Comparison of ENCODE assay signal across 8 mouse cellular contexts in genomic region chr15:7811856-7812733, GRCm38 (mm10). TPM values are rescaled to one million over a fixed set of nuclear protein-coding genes. Genes with fewer than 3 reads are reported as not detected.
A peak's percentile ranks its signal among the peaks of the same experiment; 100 is the strongest.
DNase-seq lines count a peak whose midpoint lies in the region; ATAC-seq and TF ChIP-seq lines count a peak whose summit lies in the region.

No protein-coding gene starts in this region.

- no peak for TF ChIP-seq CTCF in heart, adult 2 months (IDR thresholded peaks at IDR 0.05)
- TF ChIP-seq CTCF in hindbrain, postnatal 0 days (IDR thresholded peaks at IDR 0.05; ENCODE audit: low read depth) = no peak

- TF ChIP-seq EP300 in heart, adult 2 months (IDR thresholded peaks at IDR 0.05; ENCODE audit: insufficient read depth, low read depth, low read length) = no peak

- no peaks in the 10 kb centered on the region for H3K36me3 ChIP-seq in heart, embryonic 16.5 days (ENCODE audit: control insufficient read depth, insufficient read depth)
- H3K36me3 ChIP-seq in heart, adult 2 months (ENCODE audit: control insufficient read depth, insufficient read depth, low read length) = no peaks in the 10 kb centered on the region
- H3K36me3 ChIP-seq in hindbrain, postnatal 0 days (ENCODE audit: insufficient read depth, low read length) = no peaks in the 10 kb centered on the region
- H3K36me3 ChIP-seq in neural tube, embryonic 14.5 days (ENCODE audit: control insufficient read depth, insufficient read depth, low read length) = no peaks in the 10 kb centered on the region

- WGBS in heart, embryonic 16.5 days = 22% methylated on average over 24 of the region's 24 CpGs
- WGBS in heart, adult 2 months = 39% methylated on average over 24 of the region's 24 CpGs
- 13% methylated on average over 22 of the region's 24 CpGs for WGBS in hindbrain, postnatal 0 days
- WGBS in neural tube, embryonic 14.5 days = 3% methylated on average over 24 of the region's 24 CpGs

- TF ChIP-seq POLR2A in heart, adult 2 months (IDR thresholded peaks at IDR 0.05; ENCODE audit: insufficient read depth, low read depth, low read length) = no peak

- no peaks in the 10 kb centered on the region for H3K9me3 ChIP-seq in heart, embryonic 16.5 days (replicated peaks; ENCODE audit: control insufficient read depth, low read length)
- H3K9me3 ChIP-seq in hindbrain, postnatal 0 days (ENCODE audit: low read length) = no peaks in the 10 kb centered on the region
- H3K9me3 ChIP-seq in neural tube, embryonic 14.5 days (ENCODE audit: control insufficient read depth, low read length) = no peaks in the 10 kb centered on the region

- H3K27me3 ChIP-seq in heart, embryonic 16.5 days (ENCODE audit: control insufficient read depth, insufficient read depth, low read length) = peaks cover 81% of the 10 kb centered on the region
- peaks cover 20% of the 10 kb centered on the region for H3K27me3 ChIP-seq in heart, adult 2 months (ENCODE audit: control insufficient read depth, insufficient read depth, low read length)
- H3K27me3 ChIP-seq in hindbrain, postnatal 0 days (ENCODE audit: insufficient read depth, low read length) = peaks cover 66% of the 10 kb centered on the region
- peaks cover 89% of the 10 kb centered on the region for H3K27me3 ChIP-seq in neural tube, embryonic 14.5 days (ENCODE audit: control insufficient read depth, insufficient read depth, low read length)

- H3K4me2 ChIP-seq in heart, embryonic 16.5 days (ENCODE audit: low read depth, low read length) = peak overlapping the region; percentile 86
- H3K4me2 ChIP-seq in hindbrain, postnatal 0 days (ENCODE audit: low read depth, low read length) = peak overlapping the region; percentile 97
- H3K4me2 ChIP-seq in neural tube, embryonic 14.5 days (ENCODE audit: low read depth, low read length) = peak overlapping the region; percentile 83; the same call in 1 of the 2 replicates

- H3K27ac ChIP-seq in heart, embryonic 16.5 days (ENCODE audit: low read length) = no peak overlapping the region
- no peak overlapping the region for H3K27ac ChIP-seq in heart, adult 2 months
- no peak overlapping the region for H3K27ac ChIP-seq in hindbrain, postnatal 0 days
- H3K27ac ChIP-seq in neural tube, embryonic 14.5 days (ENCODE audit: low read depth, low read length) = no peak overlapping the region

- H3K4me1 ChIP-seq in heart, embryonic 16.5 days (ENCODE audit: control insufficient read depth, insufficient read depth, low read length) = peaks cover 17% of the 10 kb centered on the region
- no peaks in the 10 kb centered on the region for H3K4me1 ChIP-seq in heart, adult 2 months (ENCODE audit: control insufficient read depth, insufficient read depth, low read length)
- H3K4me1 ChIP-seq in hindbrain, postnatal 0 days (ENCODE audit: insufficient read depth, low read length) = peaks cover 9% of the 10 kb centered on the region; the same call in 1 of the 2 replicates
- H3K4me1 ChIP-seq in neural tube, embryonic 14.5 days (ENCODE audit: control insufficient read depth, insufficient read depth, low read length) = peaks cover 25% of the 10 kb centered on the region

- intact Hi-C loops in heart, adult 2 months (cut with DNase I) = loop anchor here (1.0 to 5.0 kb wide), 2 partner anchors 335 to 352 kb away; no protein-coding TSS in a partner anchor

- peak overlapping the region; percentile 56 for H3K4me3 ChIP-seq in heart, embryonic 16.5 days (ENCODE audit: low read length)
- H3K4me3 ChIP-seq in heart, adult 2 months = no peak overlapping the region
- H3K4me3 ChIP-seq in hindbrain, postnatal 0 days (ENCODE audit: low read length) = 0 out of 2 replicates have a peak overlapping the region, but pooled peaks have one; percentile 58
- H3K4me3 ChIP-seq in neural tube, embryonic 14.5 days (ENCODE audit: low read depth, low read length) = no peak overlapping the region; the same call in 1 of the 2 replicates

- no peak overlapping the region for H3K9ac ChIP-seq in heart, embryonic 16.5 days (ENCODE audit: low read length)
- no peak overlapping the region for H3K9ac ChIP-seq in heart, adult 2 months (ENCODE audit: low read depth, low read length)
- H3K9ac ChIP-seq in hindbrain, postnatal 0 days (replicated peaks; ENCODE audit: low read length) = no peak overlapping the region
- H3K9ac ChIP-seq in neural tube, embryonic 14.5 days (replicated peaks; ENCODE audit: low read depth, low read length) = no peak overlapping the region

- H3K79me2 ChIP-seq in heart, adult 2 months (replicated peaks; ENCODE audit: control insufficient read depth, insufficient read depth, low read length) = no peaks in the 10 kb centered on the region

- DNase-seq in heart, adult 2 months = no peak
- peak; percentile 23 for DNase-seq in embryo, embryonic 10 days (ENCODE audit: low spot score)
- no peak for DNase-seq in hindbrain, postnatal 0 days (ENCODE audit: low spot score)
- DNase-seq in thymus, postnatal 4 days = no peak
- no peak for DNase-seq in cerebellum, adult 9-10 months

- ATAC-seq in heart, embryonic 16.5 days (replicated peaks; ENCODE audit: extremely low read depth, insufficient read depth, low FRiP score) = no peak
- ATAC-seq in hindbrain, postnatal 0 days = no peak
- ATAC-seq in neural tube, embryonic 14.5 days (ENCODE audit: low read depth) = no peak
- ATAC-seq in erythroblast, adult 5-6 weeks (replicated peaks; ENCODE audit: low FRiP score, poor library complexity, severe bottlenecking) = no peak

RNA-seq across cellular contexts. Expression of gene Gdnf, which starts 1.4 kb away (rescaled TPM):
- polyA plus RNA-seq in heart, embryonic 16.5 days (2015; fragmentation: Nextera tagmentation; extraction: Ambion mirVana) = 0.12 and 0.14 TPM in 2 replicates
- total RNA-seq in heart, adult 2 months (2021) = under 1 TPM; 0.39 to 0.68 TPM
- 0.10 and 0.15 TPM in 2 replicates for polyA plus RNA-seq in heart, adult 2 months (2012; rRNA removed)
- 0.36 and 0.47 TPM in 2 replicates for total RNA-seq in hindbrain, postnatal 0 days (2014; rRNA removed)
- polyA plus RNA-seq in hindbrain, postnatal 0 days (2015; fragmentation: Nextera tagmentation; extraction: Ambion mirVana) = 0.13 and 0.18 TPM in 2 replicates
- 0.12 and 0.16 TPM in 2 replicates for polyA plus RNA-seq in neural tube, embryonic 14.5 days (2014; fragmentation: Nextera tagmentation; extraction: Ambion mirVana)
- total RNA-seq in erythroblast, adult 5-6 weeks (2015; ENCODE audit: low replicate concordance) = not detected in 2 replicates
- total RNA-seq in erythroblast, adult 5-6 weeks (2017; ENCODE audit: low replicate concordance) = not detected in 2 replicates

Comparison
In these comparisons a context has a peak if more than half of its experiments do, and no peak if none do; other contexts are left out.
1. H3K4me3 ChIP-seq: peak in heart, embryonic 16.5 days (single experiment) and hindbrain, postnatal 0 days (single experiment); none in heart, adult 2 months (single experiment) and neural tube, embryonic 14.5 days (single experiment).
2. Peak in every context shown above with its lines, with median percentiles within 50 percentile points of each other: H3K4me2 ChIP-seq.